Mouse (Mus musculus): ENCODE data around the gene Ift22.
"Not testable (repeated sequence)": the region's sequence is repeated elsewhere in the genome, so short reads cannot be mapped to it uniquely, and the experiment has no call there.

Ift22 gene

GRCm38 (mm10) chr5:136905630-136906029 lies 2.3 kb upstream of the Ift22 start:
- no peak for DNase-seq (ENCODE audit: low spot score in 2 of 2)

GRCm38 (mm10) chr5:136907587-136907986 lies 363 bp upstream of the Ift22 start:
- no peak for DNase-seq (ENCODE audit: low spot score in 2 of 2)

GRCm38 (mm10) chr5:136914183-136914582 lies 6.2 kb downstream of the Ift22 start:
- no peak for DNase-seq (ENCODE audit: low spot score in 2 of 2)

GRCm38 (mm10) chr5:136917613-136918242 lies 9.8 kb downstream of the Ift22 start:
- no peak for DNase-seq (ENCODE audit: low spot score in 2 of 2)

GRCm38 (mm10) chr5:136918655-136919472 lies 10.9 kb downstream of the Ift22 start:
- peak; percentile 50 to 74 for DNase-seq (ENCODE audit: low spot score in 2 of 2)

GRCm38 (mm10) chr5:136919546-136920301 lies 11.8 kb downstream of the Ift22 start:
- DNase-seq (ENCODE audit: low spot score in 2 of 2) = no peak

- no peak for DNase-seq (ENCODE audit: low spot score in 2 of 2)
These were observed 14.9 kb downstream of the Ift22 start for GRCm38 (mm10) chr5:136922830-136923229.

GRCm38 (mm10) chr5:136923751-136924478 lies 16.0 kb downstream of the Ift22 start:
- no peak for DNase-seq (ENCODE audit: low spot score in 2 of 2)

GRCm38 (mm10) chr5:136929073-136929472 lies 21.1 kb downstream of the Ift22 start:
- peak; percentile 80 to 81 for DNase-seq (ENCODE audit: low spot score in 2 of 2)

GRCm38 (mm10) chr5:136931896-136932295 lies 23.9 kb downstream of the Ift22 start:
- DNase-seq (ENCODE audit: low spot score in 2 of 2) = no peak

- no peak for DNase-seq (ENCODE audit: low spot score in 2 of 2)
These were observed 25.0 kb downstream of the Ift22 start for GRCm38 (mm10) chr5:136932956-136933355.

- DNase-seq (ENCODE audit: low spot score in 2 of 2) = no peak
These were observed 26.0 kb downstream of the Ift22 start for GRCm38 (mm10) chr5:136933930-136934329.

- DNase-seq (ENCODE audit: low spot score in 2 of 2) = no peak
These were observed 28.1 kb downstream of the Ift22 start for GRCm38 (mm10) chr5:136935905-136936695.

GRCm38 (mm10) chr5:136936750-136937149 lies 28.8 kb downstream of the Ift22 start:
- no peak for DNase-seq (ENCODE audit: low spot score in 2 of 2)

- DNase-seq (ENCODE audit: low spot score in 2 of 2) = no peak
These were observed 29.7 kb downstream of the Ift22 start for GRCm38 (mm10) chr5:136937621-136938020.

- no peak for DNase-seq (ENCODE audit: low spot score in 2 of 2)
These were observed 31.3 kb downstream of the Ift22 start for GRCm38 (mm10) chr5:136939284-136939683.

GRCm38 (mm10) chr5:136940029-136940428 lies 32.1 kb downstream of the Ift22 start:
- not testable (repeated sequence) for DNase-seq (ENCODE audit: low spot score in 2 of 2)

GRCm38 (mm10) chr5:136940845-136941560 lies 33.1 kb downstream of the Ift22 start:
- DNase-seq (ENCODE audit: low spot score in 2 of 2) = no peak

- no peak for DNase-seq (ENCODE audit: low spot score in 2 of 2)
These were observed 34.8 kb downstream of the Ift22 start for GRCm38 (mm10) chr5:136942781-136943180.

- no peak for DNase-seq (ENCODE audit: low spot score in 2 of 2)
These were observed 35.4 kb downstream of the Ift22 start for GRCm38 (mm10) chr5:136943382-136943781.
